Mouse (Mus musculus) c-Kit-positive CD71-negative TER-119-negative erythroid progenitor cells, embryonic 14.5 days (primary cell): ENCODE measurements around the gene 3110082I17Rik.
A peak's percentile ranks its signal among the peaks of the same experiment; 100 is the strongest.

Source experiments
- DNase-seq: peaks from one replicate; pipeline ENCODE4 v3.0.0-alpha.2; 2013; ENCODE audit warnings: low read depth

The 3110082I17Rik gene

GRCm38 (mm10) chr5:139460384-139461067 lies at the start of gene 3110082I17Rik:
Gene 3110082I17Rik (minus strand): TSS chr5:139460527.
- peak; percentile 94 for DNase-seq

GRCm38 (mm10) chr5:139506207-139506606 lies 45.9 kb upstream of the 3110082I17Rik start:
- DNase-seq: no peak

- DNase-seq: peak; percentile 83
Observed at GRCm38 (mm10) chr5:139505073-139505606, 44.8 kb upstream of the 3110082I17Rik start.

- DNase-seq: no peak
Observed at GRCm38 (mm10) chr5:139502281-139502680, 42.0 kb upstream of the 3110082I17Rik start.

- DNase-seq: no peak
Observed at GRCm38 (mm10) chr5:139498791-139499190, 38.5 kb upstream of the 3110082I17Rik start.

- DNase-seq: no peak
Observed at GRCm38 (mm10) chr5:139496939-139497338, 36.6 kb upstream of the 3110082I17Rik start.

- no peak for DNase-seq
Observed at GRCm38 (mm10) chr5:139495019-139495669, 34.8 kb upstream of the 3110082I17Rik start.

- no peak for DNase-seq
Observed at GRCm38 (mm10) chr5:139493690-139494089, 33.4 kb upstream of the 3110082I17Rik start.

- no peak for DNase-seq
Observed at GRCm38 (mm10) chr5:139491348-139491747, 31.0 kb upstream of the 3110082I17Rik start.

- no peak for DNase-seq
Observed at GRCm38 (mm10) chr5:139490131-139490530, 29.8 kb upstream of the 3110082I17Rik start.

- peak; percentile 100 for DNase-seq
Observed at GRCm38 (mm10) chr5:139484185-139484814, 24.0 kb upstream of the 3110082I17Rik start, which contains the start of gene Zfand2a. Gene Zfand2a (minus strand): TSS chr5:139484549.

- DNase-seq: no peak
Observed at GRCm38 (mm10) chr5:139483171-139483848, 23.0 kb upstream of the 3110082I17Rik start.

- DNase-seq: no peak
Observed at GRCm38 (mm10) chr5:139480406-139480805, 20.1 kb upstream of the 3110082I17Rik start.

- DNase-seq: no peak
Observed at GRCm38 (mm10) chr5:139479088-139479487, 18.8 kb upstream of the 3110082I17Rik start.

GRCm38 (mm10) chr5:139474741-139475140 lies 14.4 kb upstream of the 3110082I17Rik start:
- no peak for DNase-seq

- no peak for DNase-seq
Observed at GRCm38 (mm10) chr5:139467998-139468397, 7.7 kb upstream of the 3110082I17Rik start.

GRCm38 (mm10) chr5:139466801-139467200 lies 6.5 kb upstream of the 3110082I17Rik start:
- DNase-seq: no peak

- DNase-seq: no peak
Observed at GRCm38 (mm10) chr5:139466373-139466772, 6.0 kb upstream of the 3110082I17Rik start.

GRCm38 (mm10) chr5:139464874-139465273 lies 4.5 kb upstream of the 3110082I17Rik start:
- DNase-seq: no peak

GRCm38 (mm10) chr5:139459938-139460337 lies 389 bp downstream of the 3110082I17Rik start:
- no peak for DNase-seq

GRCm38 (mm10) chr5:139457241-139457640 lies 3.1 kb downstream of the 3110082I17Rik start:
- no peak for DNase-seq

- no peak for DNase-seq
Observed at GRCm38 (mm10) chr5:139455166-139455565, 5.2 kb downstream of the 3110082I17Rik start.
